Mouse (Mus musculus) liver, embryonic 12.5 days (tissue): ENCODE measurements around the gene V1rd19. TPM values are rescaled to one million over a fixed set of nuclear protein-coding genes. Genes with fewer than 3 reads are reported as not detected.
"Not testable (repeated sequence)": the region's sequence is repeated elsewhere in the genome, so short reads cannot be mapped to it uniquely, and the experiment has no call there.

ENCODE experiments used
- ATAC-seq: fragments of 200-750 bp; cut with Nextera tagmentation; 2 replicates; pipeline ENCODE4 v1.8.0; 2017; ENCODE audit warnings: moderate number of reproducible peaks, mild to moderate bottlenecking, moderate library complexity
- H3K27ac ChIP-seq: fragments of 300-500 bp; sonication (generic); 2 replicates; pipeline ENCODE4 v1.5.1; 2016; ENCODE audit warnings: mild to moderate bottlenecking
- H3K27me3 ChIP-seq: fragments of 300-500 bp; sonication (generic); replicated peaks from 2 replicates; pipeline ENCODE4 v1.6.1; 2016; ENCODE audit warnings: mild to moderate bottlenecking, moderate library complexity
- H3K36me3 ChIP-seq: fragments of 300-500 bp; sonication (generic); 2 replicates; pipeline ENCODE4 v1.6.1; 2016; ENCODE audit warnings: mild to moderate bottlenecking, moderate library complexity
- H3K4me1 ChIP-seq: fragments of 300-500 bp; sonication (generic); 2 replicates; pipeline ENCODE4 v1.6.1; 2016
- H3K4me2 ChIP-seq: fragments of 300-500 bp; sonication (generic); 2 replicates; pipeline ENCODE4 v1.6.1; 2016; ENCODE audit warnings: mild to moderate bottlenecking, moderate library complexity
- H3K4me3 ChIP-seq: fragments of 300-500 bp; sonication (generic); 2 replicates; pipeline ENCODE4 v1.5.1; 2016; ENCODE audit warnings: mild to moderate bottlenecking, moderate library complexity
- H3K9ac ChIP-seq: fragments of 300-500 bp; sonication (generic); 2 replicates; pipeline ENCODE4 v1.6.1; 2016; ENCODE audit warnings: mild to moderate bottlenecking, moderate library complexity
- H3K9me3 ChIP-seq: fragments of 300-500 bp; sonication (generic); replicated peaks from 2 replicates; pipeline ENCODE4 v1.6.1; 2016; ENCODE audit warnings: mild to moderate bottlenecking, moderate library complexity
- WGBS: fragments of 180-500 bp; shearing (Covaris S2); methylation state at CpG from one replicate; pipeline ENCODE4 v1.1.7; 2016; ENCODE audit not compliant: insufficient replicate concordance; 5-methylcytosine and 5-hydroxymethylcytosine counted together
- polyA plus RNA-seq: library from polyadenylated mRNA; unstranded; fragments of >200 nt; fragmentation: Nextera tagmentation; extraction: Ambion mirVana; gene quantifications from 2 replicates; pipeline ENCODE4 v1.2.1, GENCODE M21; 2016

The V1rd19 gene
- not detected in 2 replicates for polyA plus RNA-seq

GRCm38 (mm10) chr7:24001391-24001790 lies at the start of gene V1rd19:
Gene V1rd19, plus strand, starts transcription at chr7:24001691.
- H3K4me2 ChIP-seq, result no peak within 1 kb of the TSS
- H3K27ac ChIP-seq, result no peak within 1 kb of the TSS
- H3K9ac ChIP-seq, result no peak within 1 kb of the TSS
- ATAC-seq, result no peak
- H3K27me3 ChIP-seq, result no peaks in the 10 kb centered on the region
- no peak within 1 kb of the TSS for H3K4me3 ChIP-seq
- WGBS, result 46% methylated on average over 2 of the region's 2 CpGs
- no peaks in the 10 kb centered on the region for H3K36me3 ChIP-seq
- H3K9me3 ChIP-seq, result no peaks in the 10 kb centered on the region
- H3K4me1 ChIP-seq, result no peaks in the 10 kb centered on the region

DNA sequence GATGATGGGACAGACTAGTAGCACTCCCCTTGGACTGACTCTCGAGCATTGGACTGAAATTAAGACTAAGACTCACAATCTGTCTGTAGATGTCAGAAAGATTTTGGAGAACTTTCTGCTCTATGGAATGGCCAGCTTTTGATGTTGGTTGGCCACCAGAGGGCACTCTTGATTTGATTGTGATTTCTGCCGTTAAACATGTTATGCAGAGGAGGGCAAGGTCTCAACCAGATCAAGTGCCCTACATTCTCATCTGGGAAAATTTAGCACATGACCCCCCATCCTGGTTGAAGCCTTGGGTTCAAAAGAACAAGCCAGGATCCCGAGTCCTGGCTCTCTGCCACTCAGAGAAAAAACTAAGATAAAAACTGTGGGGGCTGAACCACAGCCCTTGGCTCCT lies 33.4 kb upstream of the V1rd19 start:
- H3K4me2 ChIP-seq, H3K9ac ChIP-seq, H3K4me3 ChIP-seq, H3K27me3 ChIP-seq, H3K27ac ChIP-seq, H3K4me1 ChIP-seq, ATAC-seq, H3K36me3 ChIP-seq: not testable (repeated sequence)
- H3K9me3 ChIP-seq, result peaks cover 14% of the 10 kb centered on the region
- WGBS, result 43% methylated on average over 3 of the region's 3 CpGs

GRCm38 (mm10) chr7:23974315-23974714 lies 27.2 kb upstream of the V1rd19 start, which contains the start of gene Vmn1r181:
Gene Vmn1r181, plus strand, starts transcription at chr7:23974615.
- H3K9me3 ChIP-seq, ATAC-seq, H3K27ac ChIP-seq, H3K36me3 ChIP-seq, H3K9ac ChIP-seq, H3K4me1 ChIP-seq, H3K4me2 ChIP-seq, H3K4me3 ChIP-seq, H3K27me3 ChIP-seq: not testable (repeated sequence)
- 64% methylated on average over 9 of the region's 9 CpGs for WGBS

GRCm38 (mm10) chr7:24052660-24053304 lies 51.3 kb downstream of the V1rd19 start, which contains the start of gene Vmn1r183:
Gene Vmn1r183, plus strand, starts transcription at chr7:24053254.
- 59% methylated on average over 4 of the region's 4 CpGs for WGBS
- Histone ChIP-seq H3K4me3 (no peak within 1 kb of the TSS), H3K4me2 (no peak within 1 kb of the TSS), H3K9me3 (no peaks in the 10 kb centered on the region), H3K36me3 (no peaks in the 10 kb centered on the region), H3K9ac (no peak within 1 kb of the TSS), H3K27me3 (no peaks in the 10 kb centered on the region), H3K27ac (no peak within 1 kb of the TSS), H3K4me1 (no peaks in the 10 kb centered on the region)
- no peak for ATAC-seq

Other genes with a start within 250 kb of the V1rd19 start
- gene Vmn1r174, start 249.4 kb upstream of the V1rd19 start, polyA plus RNA-seq, result not detected in 2 replicates
- gene Vmn1r175, start 191.0 kb upstream of the V1rd19 start, polyA plus RNA-seq, result not detected in 2 replicates
- not detected in 2 replicates for gene Vmn1r176, start 164.3 kb upstream of the V1rd19 start, polyA plus RNA-seq
- not detected in 2 replicates for gene Vmn1r177, start 135.2 kb upstream of the V1rd19 start, polyA plus RNA-seq
- gene Vmn1r178, start 109.7 kb upstream of the V1rd19 start, polyA plus RNA-seq, result not detected in 2 replicates
- gene Vmn1r179, start 74.7 kb upstream of the V1rd19 start, polyA plus RNA-seq, result not detected in 2 replicates
- not detected in 2 replicates for gene Vmn1r180, start 51.1 kb upstream of the V1rd19 start, polyA plus RNA-seq
- gene Vmn1r181, start 27.1 kb upstream of the V1rd19 start, polyA plus RNA-seq, result not detected in 2 replicates
- not detected in 2 replicates for gene Vmn1r183, start 51.6 kb downstream of the V1rd19 start, polyA plus RNA-seq
- gene Zfp180, start 80.2 kb downstream of the V1rd19 start, polyA plus RNA-seq, result 13.3 and 14.8 TPM in 2 replicates
- gene Zfp112, start 110.6 kb downstream of the V1rd19 start, polyA plus RNA-seq, result 1.4 and 1.5 TPM in 2 replicates
- gene Zfp235, start 132.5 kb downstream of the V1rd19 start, polyA plus RNA-seq, result 5.5 and 7.1 TPM in 2 replicates
- 1.4 and 1.5 TPM in 2 replicates for gene Zfp114, start 173.4 kb downstream of the V1rd19 start, polyA plus RNA-seq
- 2.1 and 4.2 TPM in 2 replicates for gene Zfp111, start 209.8 kb downstream of the V1rd19 start, polyA plus RNA-seq
- gene Zfp109, start 235.9 kb downstream of the V1rd19 start, polyA plus RNA-seq, result 2.0 and 2.7 TPM in 2 replicates